Mouse (Mus musculus) bone marrow, adult 2 months (tissue): Measurements from ENCODE around the gene Arhgef16.

Experiments
- CTCF ChIP-seq: fragments of 200-500 bp; IDR thresholded peaks from 2 replicates; pipeline ENCODE4 v1.5.1; 2011; ENCODE audit warnings: low read length, control low read depth; ENCODE audit not compliant: control insufficient read depth, insufficient read depth
- POLR2A ChIP-seq: fragments of 200-500 bp; IDR thresholded peaks from 2 replicates; pipeline ENCODE4 v1.6.1; 2011; ENCODE audit warnings: low read depth, mild to moderate bottlenecking, control low read depth, low read length, borderline replicate concordance; ENCODE audit not compliant: control insufficient read depth

DNA sequence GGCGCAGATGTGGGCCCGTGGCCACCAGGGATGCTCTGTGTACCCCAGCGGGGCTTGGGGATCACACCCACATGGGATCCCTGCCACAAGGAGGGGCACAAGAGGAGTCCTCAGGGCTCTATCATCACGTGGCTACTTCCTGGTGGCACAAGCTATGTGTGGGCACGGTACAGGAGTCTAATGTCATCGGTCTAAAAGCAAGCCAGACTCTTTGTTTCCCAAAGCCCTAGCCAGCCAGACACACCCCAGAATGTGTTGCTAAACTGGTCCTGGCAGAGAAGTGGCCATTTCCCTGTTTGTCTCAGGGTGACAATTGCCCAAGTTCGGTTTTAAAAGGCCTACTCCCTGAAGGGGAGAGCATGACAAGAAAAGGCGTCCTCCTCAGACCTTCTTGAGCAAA lies 31.8 kb upstream of the Arhgef16 start:
- TF ChIP-seq CTCF (no peak), POLR2A (no peak)
